Mouse (Mus musculus): ENCODE measurements around the gene Ttc39a.
"Not testable (repeated sequence)": the region's sequence is repeated elsewhere in the genome, so short reads cannot be mapped to it uniquely, and the experiment has no call there.

Gene Ttc39a

GRCm38 (mm10) chr4:109406486-109407175, at the start of gene Ttc39a:
Ttc39a (plus strand) TSS chr4:109406623.
- DNase-seq (ENCODE audit: low spot score in 2 of 2): peak in 1 of 2 experiments; percentile 42

- no peak for DNase-seq (ENCODE audit: low spot score in 2 of 2)
These were observed 28.3 kb upstream of the Ttc39a start for GRCm38 (mm10) chr4:109378107-109378506.

GRCm38 (mm10) chr4:109382457-109382856, 24.0 kb upstream of the Ttc39a start:
- no peak for DNase-seq (ENCODE audit: low spot score in 2 of 2)

- no peak for DNase-seq (ENCODE audit: low spot score in 2 of 2)
These were observed 20.8 kb upstream of the Ttc39a start for GRCm38 (mm10) chr4:109385599-109385998.

- no peak for DNase-seq (ENCODE audit: low spot score in 2 of 2)
These were observed 13.1 kb upstream of the Ttc39a start for GRCm38 (mm10) chr4:109393229-109393779.

GRCm38 (mm10) chr4:109393902-109394301, 12.5 kb upstream of the Ttc39a start:
- DNase-seq (ENCODE audit: low spot score in 2 of 2): peak; percentile 33 to 41

- DNase-seq (ENCODE audit: low spot score in 2 of 2): no peak
These were observed 11.9 kb upstream of the Ttc39a start for GRCm38 (mm10) chr4:109394314-109395074.

GRCm38 (mm10) chr4:109400366-109400980, 6.0 kb upstream of the Ttc39a start:
- DNase-seq (ENCODE audit: low spot score in 2 of 2): no peak

GRCm38 (mm10) chr4:109401176-109401689, 5.2 kb upstream of the Ttc39a start:
- no peak for DNase-seq (ENCODE audit: low spot score in 2 of 2)

GRCm38 (mm10) chr4:109404908-109405307, 1.5 kb upstream of the Ttc39a start:
- not testable (repeated sequence) for DNase-seq (ENCODE audit: low spot score in 2 of 2)

- DNase-seq (ENCODE audit: low spot score in 2 of 2): no peak
These were observed 1.0 kb upstream of the Ttc39a start for GRCm38 (mm10) chr4:109405415-109405814.

- peak in 1 of 2 experiments; percentile 47 for DNase-seq (ENCODE audit: low spot score in 2 of 2)
These were observed 353 bp upstream of the Ttc39a start for GRCm38 (mm10) chr4:109406054-109406485.

- DNase-seq (ENCODE audit: low spot score in 2 of 2): no peak
These were observed 725 bp downstream of the Ttc39a start for GRCm38 (mm10) chr4:109407176-109407520.

- no peak for DNase-seq (ENCODE audit: low spot score in 2 of 2)
These were observed 1.5 kb downstream of the Ttc39a start for GRCm38 (mm10) chr4:109407701-109408485.

GRCm38 (mm10) chr4:109410681-109411376, 4.4 kb downstream of the Ttc39a start:
- DNase-seq (ENCODE audit: low spot score in 2 of 2): peak in 1 of 2 experiments; percentile 27

GRCm38 (mm10) chr4:109411377-109411967, 5.0 kb downstream of the Ttc39a start:
- no peak for DNase-seq (ENCODE audit: low spot score in 2 of 2)

GRCm38 (mm10) chr4:109412233-109412632, 5.8 kb downstream of the Ttc39a start:
- no peak for DNase-seq (ENCODE audit: low spot score in 2 of 2)

- DNase-seq (ENCODE audit: low spot score in 2 of 2): no peak
These were observed 11.6 kb downstream of the Ttc39a start for GRCm38 (mm10) chr4:109417998-109418397.

GRCm38 (mm10) chr4:109419017-109419416, 12.6 kb downstream of the Ttc39a start:
- no peak for DNase-seq (ENCODE audit: low spot score in 2 of 2)

- no peak for DNase-seq (ENCODE audit: low spot score in 2 of 2)
These were observed 13.1 kb downstream of the Ttc39a start for GRCm38 (mm10) chr4:109419563-109419962.

Data from spleen, postnatal 14 days (tissue).